Mouse (Mus musculus) CH12.LX (cell line): ENCODE measurements around the gene Chst11. TPM values are rescaled to one million over a fixed set of nuclear protein-coding genes. Genes with fewer than 3 reads are reported as not detected.

Source experiments
- DNase-seq: peaks from one replicate; pipeline ENCODE4 v3.0.0-alpha.2; 2013; ENCODE audit errors: extremely low read depth
- H3K27ac ChIP-seq: 2 replicates; pipeline ENCODE4 v1.5.1; 2012; ENCODE audit warnings: low read depth, mild to moderate bottlenecking, control low read depth, moderate library complexity; ENCODE audit not compliant: insufficient read depth
- H3K27me3 ChIP-seq: replicated peaks from 2 replicates; pipeline ENCODE3; 2012; ENCODE audit warnings: inconsistent platforms
- H3K36me3 ChIP-seq, 2 experiments: replicated peaks in 1 of 2; 2 replicates each; pipeline versions ENCODE3 to v1.6.1; 2012; ENCODE audit warnings: inconsistent platforms in 1 of 2, low read length in 1 of 2, mild to moderate bottlenecking in 1 of 2, mixed read lengths in 1 of 2, moderate library complexity in 1 of 2; ENCODE audit not compliant: control insufficient read depth in 1 of 2, insufficient read depth in 1 of 2
- H3K4me1 ChIP-seq, 2 experiments: 2 replicates each; pipeline ENCODE4 v1.6.1; 2012; ENCODE audit warnings: inconsistent platforms in 1 of 2, moderate library complexity in 1 of 2; ENCODE audit not compliant: insufficient read depth in 2 of 2, control insufficient read depth in 1 of 2
- H3K4me2 ChIP-seq: 2 replicates; pipeline ENCODE4 v1.6.1; 2012; ENCODE audit warnings: low read depth, mild to moderate bottlenecking, control low read depth; ENCODE audit not compliant: poor library complexity, insufficient read depth, severe bottlenecking
- H3K4me3 ChIP-seq, 3 experiments: fragments of 150-350 bp in 1 of 3; sonication (generic) in 1 of 3; replicated peaks in 1 of 3; 2 replicates each; pipeline versions ENCODE3 to v1.5.1; 2011 to 2012; ENCODE audit warnings: low read depth in 2 of 3, low read length in 2 of 3, mild to moderate bottlenecking in 2 of 3, moderate library complexity in 2 of 3, control low read depth in 1 of 3, improper control_type of control experiment in 1 of 3, inconsistent platforms in 1 of 3, mixed read lengths in 1 of 3; ENCODE audit not compliant: poor library complexity in 1 of 3
- H3K79me2 ChIP-seq: replicated peaks from 2 replicates; pipeline ENCODE4 v1.6.1; 2012; ENCODE audit warnings: mild to moderate bottlenecking, moderate library complexity; ENCODE audit not compliant: control insufficient read depth, poor library complexity, insufficient read depth, severe bottlenecking; ENCODE audit errors: extremely low read depth
- H3K9ac ChIP-seq: 2 replicates; pipeline ENCODE4 v1.6.1; 2012; ENCODE audit warnings: low read depth, mild to moderate bottlenecking, control low read depth, moderate library complexity; ENCODE audit not compliant: insufficient read depth
- H3K9me3 ChIP-seq: replicated peaks from 2 replicates; pipeline ENCODE3; 2012; ENCODE audit warnings: low read length, inconsistent platforms, mixed read lengths
- BHLHE40 ChIP-seq: IDR thresholded peaks from 2 replicates; pipeline ENCODE4 v1.6.1; 2011; ENCODE audit warnings: mild to moderate bottlenecking, low read depth, low read length, improper control_type of control experiment
- CHD1 ChIP-seq: IDR thresholded peaks from 2 replicates; pipeline ENCODE4 v1.6.1; 2012; ENCODE audit warnings: low read depth, low read length, improper control_type of control experiment, inconsistent platforms
- CHD2 ChIP-seq: IDR thresholded peaks from 2 replicates; pipeline ENCODE4 v1.6.1; 2011; ENCODE audit warnings: low read length, improper control_type of control experiment
- CTCF ChIP-seq, 2 experiments: IDR thresholded peaks in 1 of 2; conservative IDR thresholded peaks in 1 of 2; 2 replicates each; pipeline ENCODE4 v1.5.1; 2011 to 2012; ENCODE audit warnings: low read depth in 2 of 2, low read length in 2 of 2, improper control_type of control experiment in 1 of 2, inconsistent platforms in 1 of 2, mild to moderate bottlenecking in 1 of 2, moderate library complexity in 1 of 2
- E2F4 ChIP-seq: IDR thresholded peaks from 2 replicates; pipeline ENCODE4 v1.6.1; 2011; ENCODE audit warnings: low read depth, low read length, improper control_type of control experiment; ENCODE audit not compliant: insufficient replicate concordance
- ELF1 ChIP-seq: IDR thresholded peaks from 2 replicates; pipeline ENCODE4 v1.6.1; 2014; ENCODE audit warnings: low read depth, mild to moderate bottlenecking, inconsistent platforms, low read length, improper control_type of control experiment
- ETS1 ChIP-seq: conservative IDR thresholded peaks from 2 replicates; pipeline ENCODE4 v1.6.1; 2012; ENCODE audit warnings: low read depth, mild to moderate bottlenecking, inconsistent platforms, low read length, improper control_type of control experiment, moderate library complexity
- HCFC1 ChIP-seq: IDR thresholded peaks from 2 replicates; pipeline ENCODE4 v1.6.1; 2012; ENCODE audit warnings: low read depth, mild to moderate bottlenecking, inconsistent platforms, low read length, improper control_type of control experiment
- JUN ChIP-seq: IDR thresholded peaks from 2 replicates; pipeline ENCODE4 v1.6.1; 2011; ENCODE audit warnings: low read depth, mild to moderate bottlenecking, low read length, improper control_type of control experiment, moderate library complexity; ENCODE audit not compliant: insufficient read depth
- MAZ ChIP-seq: IDR thresholded peaks from 2 replicates; pipeline ENCODE4 v1.6.1; 2012; ENCODE audit warnings: low read depth, mild to moderate bottlenecking, inconsistent platforms, low read length, improper control_type of control experiment, moderate library complexity
- MYC ChIP-seq: IDR thresholded peaks from 2 replicates; pipeline ENCODE4 v1.6.1; 2011; ENCODE audit warnings: low read depth, mild to moderate bottlenecking, improper control_type of control experiment, low read length
- NRF1 ChIP-seq: IDR thresholded peaks from 2 replicates; pipeline ENCODE4 v1.6.1; 2014; ENCODE audit warnings: low read depth, mild to moderate bottlenecking, inconsistent platforms, low read length, improper control_type of control experiment, moderate library complexity
- RAD21 ChIP-seq: IDR thresholded peaks from 2 replicates; pipeline ENCODE4 v1.6.1; 2011; ENCODE audit warnings: low read depth, mild to moderate bottlenecking, low read length, improper control_type of control experiment, moderate library complexity
- RCOR1 ChIP-seq: conservative IDR thresholded peaks from 2 replicates; pipeline ENCODE4 v1.6.1; 2012; ENCODE audit warnings: low read depth, mild to moderate bottlenecking, inconsistent platforms, low read length, improper control_type of control experiment
- SIN3A ChIP-seq: IDR thresholded peaks from 2 replicates; pipeline ENCODE4 v1.6.1; 2012; ENCODE audit warnings: low read length, improper control_type of control experiment, inconsistent platforms
- TBP ChIP-seq: conservative IDR thresholded peaks from 2 replicates; pipeline ENCODE4 v1.6.1; 2011; ENCODE audit warnings: low read depth, low read length, improper control_type of control experiment
- UBTF ChIP-seq: IDR thresholded peaks from 2 replicates; pipeline ENCODE4 v1.6.1; 2012; ENCODE audit warnings: low read depth, mild to moderate bottlenecking, inconsistent platforms, low read length, improper control_type of control experiment, moderate library complexity
- USF2 ChIP-seq: conservative IDR thresholded peaks from 2 replicates; pipeline ENCODE4 v1.6.1; 2011; ENCODE audit warnings: low read depth, low read length, improper control_type of control experiment
- ZC3H11A ChIP-seq: IDR thresholded peaks from 2 replicates; pipeline ENCODE4 v1.6.1; 2012; ENCODE audit warnings: low read depth, mild to moderate bottlenecking, inconsistent platforms, low read length, improper control_type of control experiment
- ZMIZ1 ChIP-seq: IDR thresholded peaks from 2 replicates; pipeline ENCODE4 v1.6.1; 2012; ENCODE audit warnings: low read depth, mild to moderate bottlenecking, inconsistent platforms, low read length, improper control_type of control experiment
- ZNF384 ChIP-seq: IDR thresholded peaks from 2 replicates; pipeline ENCODE4 v1.6.1; 2012; ENCODE audit warnings: low read depth, low read length, improper control_type of control experiment, inconsistent platforms
- dilution Hi-C: fragments of 300-500 bp; cut with MboI; formaldehyde crosslinking; loops from 2 replicates; pipeline ENCODE4 v1.14.3; 2020; ENCODE audit warnings: low sequenced_read_pairs; ENCODE audit not compliant: extremely low pct_unique_long_range_greater_than_20kb, extremely low pct_ligation_motif_present
- in situ Hi-C: fragments of 300-500 bp; cut with MboI; formaldehyde crosslinking; loops from 3 replicates; pipeline ENCODE4 v1.14.3; 2019; ENCODE audit warnings: low sequenced_read_pairs, low pct_ligation_motif_present, low pct_unique_long_range_greater_than_20kb, mixed read lengths
- polyA plus RNA-seq: library from polyadenylated mRNA; unstranded; fragments of >175 nt; gene quantifications from 2 replicates; pipeline ENCODE4 v1.2.1, GENCODE M21; 2012; ENCODE audit warnings: low read depth; ENCODE audit not compliant: insufficient read length
- total RNA-seq, 2 experiments: library from RNA; depleted of rRNA; stranded (reverse); fragments of 300-350 nt in 1 of 2; fragments of >200 nt in 1 of 2; gene quantifications; 2 replicates each; pipeline ENCODE4 v1.2.3; 2012 to 2014

The Chst11 gene
- total and polyA plus RNA-seq, 3 experiments: 3.6 to 5.3 (median 4.5) TPM

DNA sequence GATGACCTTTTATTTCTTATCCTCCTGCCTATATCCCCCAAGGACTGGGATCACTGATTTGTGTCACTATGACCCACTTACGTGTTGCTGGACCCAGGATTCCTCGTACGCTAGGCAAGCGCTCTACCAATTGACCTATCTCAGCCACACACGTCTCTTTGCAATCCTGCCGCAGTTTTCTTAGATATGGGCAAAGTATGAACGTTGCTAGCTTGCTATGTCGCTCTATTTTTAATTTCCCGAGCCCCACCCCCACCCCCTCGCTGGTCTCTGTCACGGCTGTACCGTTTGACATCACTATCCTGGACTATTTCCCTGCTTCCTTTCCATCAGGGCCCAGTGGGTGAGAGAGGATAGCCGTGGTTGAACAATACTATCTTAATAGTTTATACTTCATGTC, 31.5 kb downstream of the Chst11 start:
- dilution Hi-C loops (no loop called here), in situ Hi-C loops (no loop called here)
- no peak overlapping the region for H3K4me3 ChIP-seq
- H3K79me2 ChIP-seq: no peaks in the 10 kb centered on the region
- no peak for DNase-seq
- peaks cover 0 to 3% of the 10 kb centered on the region in 2 experiments for H3K36me3 ChIP-seq
- H3K27me3 ChIP-seq: no peaks in the 10 kb centered on the region
- TF ChIP-seq UBTF (no peak), NRF1 (no peak), BHLHE40 (no peak), RCOR1 (no peak)
- H3K4me2 ChIP-seq: no peak overlapping the region
- no peak overlapping the region for H3K9ac ChIP-seq
- peaks cover 0 to 17% of the 10 kb centered on the region in 2 experiments; a peak in 3 of 4 replicates for H3K4me1 ChIP-seq
- no peak overlapping the region for H3K27ac ChIP-seq
- peaks cover 12% of the 10 kb centered on the region for H3K9me3 ChIP-seq

DNA sequence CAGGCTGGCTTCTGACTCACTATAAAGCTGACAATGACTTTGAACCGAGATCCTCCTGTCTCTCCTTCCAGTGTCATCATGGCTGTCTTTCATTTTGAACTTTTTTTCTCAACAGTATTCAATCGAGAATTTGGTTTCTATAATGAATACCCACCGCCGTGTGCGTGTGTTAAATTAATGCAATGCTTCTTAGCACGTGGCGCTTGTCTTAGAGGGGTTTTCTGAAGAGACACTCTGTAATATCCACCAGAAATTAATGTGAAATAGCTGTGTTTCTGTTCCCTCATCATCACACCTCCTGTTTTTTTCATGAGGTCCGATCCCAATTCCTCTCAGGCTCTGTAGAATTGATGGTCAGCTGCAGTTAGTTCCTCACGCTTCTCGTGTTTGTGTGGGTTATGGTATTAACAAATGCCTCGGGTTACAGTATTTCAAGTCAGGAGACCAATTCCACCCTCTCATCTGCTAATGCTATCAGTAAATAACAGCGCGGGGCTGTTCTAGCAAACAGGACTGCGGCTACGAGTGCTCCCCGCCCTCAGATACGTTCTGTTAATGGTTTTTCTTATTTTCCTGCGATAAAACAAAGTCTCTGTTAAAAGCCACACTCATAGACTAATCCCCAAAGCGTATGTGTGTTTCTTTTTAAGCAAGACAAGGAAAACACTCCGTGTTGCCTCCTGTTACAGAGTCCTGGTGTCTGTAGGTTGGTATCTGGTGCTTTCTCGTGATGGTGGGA, 32.6 kb downstream of the Chst11 start:
- H3K4me1 ChIP-seq: peaks cover 0 to 17% of the 10 kb centered on the region in 2 experiments; a peak in 3 of 4 replicates
- H3K9me3 ChIP-seq: peaks cover 12% of the 10 kb centered on the region
- no peak overlapping the region for H3K9ac ChIP-seq
- dilution Hi-C loops (no loop called here), in situ Hi-C loops (no loop called here)
- no peaks in the 10 kb centered on the region for H3K27me3 ChIP-seq
- TF ChIP-seq HCFC1 (no peak), JUN (no peak), RAD21 (no peak), MAZ (no peak), ZNF384 (no peak), CTCF (conservative IDR thresholded peaks at IDR 0.05 in 1 of 2, IDR thresholded peaks at IDR 0.05 in 1 of 2; ENCODE audit: low read depth in 2 of 2, low read length in 2 of 2) (no peak), TBP (no peak), ELF1 (no peak), ETS1 (no peak), USF2 (no peak), MYC (no peak), ZC3H11A (no peak), SIN3A (no peak), E2F4 (no peak), CHD1 (no peak), CHD2 (no peak), ZMIZ1 (no peak)
- H3K36me3 ChIP-seq: peaks cover 0 to 3% of the 10 kb centered on the region in 2 experiments
- H3K27ac ChIP-seq: no peak overlapping the region
- H3K4me2 ChIP-seq: no peak overlapping the region
- no peaks in the 10 kb centered on the region for H3K79me2 ChIP-seq
- no peak overlapping the region for H3K4me3 ChIP-seq
- no peak for DNase-seq
